In genomic region chr9:120302980-120303452, GRCm38 (mm10) we compare ENCODE assay signal across 9 mouse cellular contexts. TPM values are rescaled to one million over a fixed set of nuclear protein-coding genes. Genes with fewer than 3 reads are reported as not detected.
DNase-seq lines count a peak whose midpoint lies in the region; ATAC-seq and TF ChIP-seq lines count a peak whose summit lies in the region.
"Had no signal": no experiment of that assay in that cellular context is flagged by ENCODE, and none has a peak within 500 bp of the region (broad histone marks: within the 10 kb centered on the region; RNA-seq: fewer than 3 reads in every experiment).

No protein-coding gene starts in this region.

- peak overlapping the region; percentile 53; the same call in 1 of the 2 replicates for H3K4me3 ChIP-seq in kidney, postnatal 0 days (replicated peaks; ENCODE audit: low read depth, low read length)
- H3K4me3 ChIP-seq in kidney, adult 2 months (ENCODE audit: insufficient read depth, low read depth, low read length), result no peak overlapping the region
- peak overlapping the region; percentile 58 for H3K4me3 ChIP-seq in embryonic facial prominence, embryonic 12.5 days
- peak overlapping the region; percentile 68 for H3K4me3 ChIP-seq in hindbrain, postnatal 0 days (ENCODE audit: low read length)
- H3K4me3 ChIP-seq in neural tube, embryonic 11.5 days (ENCODE audit: low read depth, low read length), result peak overlapping the region; percentile 52

- WGBS in kidney, postnatal 0 days, result 13% methylated on average over 19 of the region's 19 CpGs
- WGBS in kidney, adult 2 months, result 14% methylated on average over 19 of the region's 19 CpGs
- 11% methylated on average over 19 of the region's 19 CpGs for WGBS in embryonic facial prominence, embryonic 12.5 days
- whole genome bisulfite sequencing in hindbrain, postnatal 0 days, result 8% methylated on average over 19 of the region's 19 CpGs
- WGBS in neural tube, embryonic 11.5 days, result 10% methylated on average over 19 of the region's 19 CpGs

- TF ChIP-seq POLR2A in kidney, adult 2 months (IDR thresholded peaks at IDR 0.05; ENCODE audit: low read depth, low read length), result no peak

- no peak overlapping the region for H3K27ac ChIP-seq in kidney, postnatal 0 days
- H3K27ac ChIP-seq in kidney, adult 2 months (ENCODE audit: insufficient read depth, low read depth, low read length), result no peak overlapping the region
- H3K27ac ChIP-seq in embryonic facial prominence, embryonic 12.5 days, result no peak overlapping the region
- H3K27ac ChIP-seq in hindbrain, postnatal 0 days, result peak overlapping the region; percentile 69
- no peak overlapping the region for H3K27ac ChIP-seq in neural tube, embryonic 11.5 days (ENCODE audit: low read depth, low read length)

- no peak overlapping the region for H3K9ac ChIP-seq in kidney, postnatal 0 days (ENCODE audit: low read depth, low read length)
- peak overlapping the region; percentile 49; the same call in 1 of the 2 replicates for H3K9ac ChIP-seq in embryonic facial prominence, embryonic 12.5 days
- H3K9ac ChIP-seq in hindbrain, postnatal 0 days (replicated peaks; ENCODE audit: low read length), result peak overlapping the region; percentile 70
- peak overlapping the region; percentile 45; the same call in 1 of the 2 replicates for H3K9ac ChIP-seq in neural tube, embryonic 11.5 days (ENCODE audit: low read length)

- no peak for DNase-seq in kidney, postnatal 0 days (ENCODE audit: low spot score)
- DNase-seq in kidney, adult 2 months, result no peak
- peak; percentile 50 for DNase-seq in hindbrain, postnatal 0 days (ENCODE audit: low spot score)
- DNase-seq in neural tube, embryonic 11.5 days (ENCODE audit: low spot score), result no peak
- DNase-seq in adrenal gland, postnatal 10 days, result no peak
- DNase-seq in ovary, adult 18-20 months (ENCODE audit: low spot score), result no peak
- no peak for DNase-seq in thymus, postnatal 14 days

- no peak for TF ChIP-seq CTCF in kidney, postnatal 0 days (IDR thresholded peaks at IDR 0.05; ENCODE audit: low read depth)
- no peak for TF ChIP-seq CTCF in kidney, adult 2 months (conservative IDR thresholded peaks at IDR 0.05; ENCODE audit: insufficient read depth, insufficient read length, low read depth, low read length)
- no peak for TF ChIP-seq CTCF in hindbrain, postnatal 0 days (IDR thresholded peaks at IDR 0.05; ENCODE audit: low read depth)

- 0 out of 2 replicates have a peak, but pooled peaks cover 6% of the 10 kb centered on the region for H3K9me3 ChIP-seq in kidney, postnatal 0 days (replicated peaks; ENCODE audit: low read length)
- no peaks in the 10 kb centered on the region; the same call in 1 of the 2 replicates for H3K9me3 ChIP-seq in embryonic facial prominence, embryonic 12.5 days
- no peaks in the 10 kb centered on the region for H3K9me3 ChIP-seq in hindbrain, postnatal 0 days (ENCODE audit: low read length)
- H3K9me3 ChIP-seq in neural tube, embryonic 11.5 days (ENCODE audit: control insufficient read depth, low read length), result no peaks in the 10 kb centered on the region

- peak; percentile 17; the same call in 1 of the 2 replicates for ATAC-seq in kidney, postnatal 0 days (replicated peaks; ENCODE audit: low FRiP score, low read depth)
- ATAC-seq in embryonic facial prominence, embryonic 12.5 days (ENCODE audit: insufficient number of reproducible peaks, insufficient read depth, low FRiP score, low TSS enrichment), result no peak
- peak; percentile 21 for ATAC-seq in hindbrain, postnatal 0 days
- ATAC-seq in neural tube, embryonic 11.5 days (ENCODE audit: insufficient read depth, low FRiP score, low TSS enrichment), result no peak

- H3K36me3 ChIP-seq in kidney, postnatal 0 days (ENCODE audit: insufficient read depth, low read length), result no peaks in the 10 kb centered on the region
- no peaks in the 10 kb centered on the region for H3K36me3 ChIP-seq in kidney, adult 2 months (ENCODE audit: control insufficient read depth, insufficient read depth, low read length)
- no peaks in the 10 kb centered on the region for H3K36me3 ChIP-seq in embryonic facial prominence, embryonic 12.5 days
- H3K36me3 ChIP-seq in hindbrain, postnatal 0 days (ENCODE audit: insufficient read depth, low read length), result no peaks in the 10 kb centered on the region
- H3K36me3 ChIP-seq in neural tube, embryonic 11.5 days (ENCODE audit: control insufficient read depth, insufficient read depth, low read length), result no peaks in the 10 kb centered on the region

- 0 out of 2 replicates have a peak, but pooled peaks cover 6% of the 10 kb centered on the region for H3K4me1 ChIP-seq in kidney, postnatal 0 days (replicated peaks; ENCODE audit: insufficient read depth, low read length)
- H3K4me1 ChIP-seq in kidney, adult 2 months (ENCODE audit: control insufficient read depth, insufficient read depth, low read length), result no peaks in the 10 kb centered on the region
- peaks cover 10% of the 10 kb centered on the region for H3K4me1 ChIP-seq in embryonic facial prominence, embryonic 12.5 days
- H3K4me1 ChIP-seq in hindbrain, postnatal 0 days (ENCODE audit: insufficient read depth, low read length), result no peaks in the 10 kb centered on the region; the same call in 1 of the 2 replicates
- peaks cover 4% of the 10 kb centered on the region; the same call in 1 of the 2 replicates for H3K4me1 ChIP-seq in neural tube, embryonic 11.5 days (ENCODE audit: control insufficient read depth, insufficient read depth, low read length)

- peak overlapping the region; percentile 94 for H3K4me2 ChIP-seq in kidney, postnatal 0 days (ENCODE audit: low read length)
- peak overlapping the region; percentile 97 for H3K4me2 ChIP-seq in embryonic facial prominence, embryonic 12.5 days (replicated peaks)
- peak overlapping the region; percentile 88 for H3K4me2 ChIP-seq in hindbrain, postnatal 0 days (ENCODE audit: low read depth, low read length)
- H3K4me2 ChIP-seq in neural tube, embryonic 11.5 days (ENCODE audit: low read depth), result peak overlapping the region; percentile 89

- peaks cover 45% of the 10 kb centered on the region for H3K27me3 ChIP-seq in kidney, postnatal 0 days (ENCODE audit: insufficient read depth, low read length)
- H3K27me3 ChIP-seq in kidney, adult 2 months (replicated peaks; ENCODE audit: control insufficient read depth, insufficient read depth, low read length), result no peaks in the 10 kb centered on the region; the same call in 1 of the 2 replicates
- H3K27me3 ChIP-seq in embryonic facial prominence, embryonic 12.5 days, result peaks cover 67% of the 10 kb centered on the region
- H3K27me3 ChIP-seq in hindbrain, postnatal 0 days (ENCODE audit: insufficient read depth, low read length), result peaks cover 7% of the 10 kb centered on the region
- peaks cover 53% of the 10 kb centered on the region for H3K27me3 ChIP-seq in neural tube, embryonic 11.5 days (ENCODE audit: control insufficient read depth, insufficient read depth, low read length)

RNA-seq across cellular contexts. Expression of gene Myrip, which starts 1.7 kb away (rescaled TPM):
- 0.19 and 0.34 TPM in 2 replicates for polyA plus RNA-seq in kidney, postnatal 0 days (2015; fragmentation: Nextera tagmentation; extraction: Ambion mirVana)
- polyA plus RNA-seq in kidney, adult 2 months (2012; rRNA removed), result 1.1 and 1.3 TPM in 2 replicates
- polyA plus RNA-seq in embryonic facial prominence, embryonic 12.5 days (2016; fragmentation: Nextera tagmentation; extraction: Ambion mirVana), result 0.47 and 0.83 TPM in 2 replicates
- total RNA-seq in hindbrain, postnatal 0 days (2014; rRNA removed), result 22.4 and 22.8 TPM in 2 replicates
- polyA plus RNA-seq in hindbrain, postnatal 0 days (2015; fragmentation: Nextera tagmentation; extraction: Ambion mirVana), result 7.0 and 7.5 TPM in 2 replicates
- polyA plus RNA-seq in neural tube, embryonic 11.5 days (2014; fragmentation: Nextera tagmentation; extraction: Ambion mirVana), result 0.88 and 1.4 TPM in 2 replicates
- 1 to 10 TPM; 6.0 to 8.7 TPM for total RNA-seq in adrenal gland, postnatal 10 days (2021)
- total RNA-seq: MEL had no signal

Comparison
In these comparisons a context has a peak if more than half of its experiments do, and no peak if none do; other contexts are left out.
1. ATAC-seq: peak in kidney, postnatal 0 days (single experiment) and hindbrain, postnatal 0 days (single experiment); none in embryonic facial prominence, embryonic 12.5 days (single experiment) and neural tube, embryonic 11.5 days (single experiment).
2. Peak in every context shown above with its lines, with median percentiles within 50 percentile points of each other: H3K4me2 ChIP-seq.